Mouse (Mus musculus): ENCODE data around the gene Hdac10. TPM values are rescaled to one million over a fixed set of nuclear protein-coding genes. Genes with fewer than 3 reads are reported as not detected.

Gene Hdac10
- polyA plus RNA-seq, 1 experiment = 19.0 TPM

- under 1% methylated on average over 65 of the region's 65 CpGs for WGBS
- no peaks in the 10 kb centered on the region for H3K27me3 ChIP-seq (ENCODE audit: control insufficient read depth, insufficient read depth, low read length)
- H3K27ac ChIP-seq (ENCODE audit: insufficient read depth, low read depth, low read length) = peak overlapping the region; percentile 83
- peaks cover 9% of the 10 kb centered on the region for H3K36me3 ChIP-seq (ENCODE audit: control insufficient read depth, insufficient read depth, low read length)
- TF ChIP-seq CTCF (IDR thresholded peaks at IDR 0.05; ENCODE audit: extremely low read depth, insufficient read length, insufficient replicate concordance, low read depth, low read length) = no peak
- no peak for TF ChIP-seq POLR2A (IDR thresholded peaks at IDR 0.05; ENCODE audit: low read depth, low read length)
- H3K4me1 ChIP-seq (ENCODE audit: control insufficient read depth, insufficient read depth, insufficient read length, low read length) = peaks cover 61% of the 10 kb centered on the region
- peak overlapping the region; percentile 86 for H3K4me3 ChIP-seq (ENCODE audit: low read depth, low read length)
Observed at GRCm38 (mm10) chr15:89173024-89173905, 44.8 kb upstream of the Hdac10 start.

- Histone ChIP-seq H3K4me3 (ENCODE audit: low read depth, low read length) (peak overlapping the region; percentile 86), H3K36me3 (ENCODE audit: control insufficient read depth, insufficient read depth, low read length) (peaks cover 16% of the 10 kb centered on the region), H3K4me1 (ENCODE audit: control insufficient read depth, insufficient read depth, insufficient read length, low read length) (peaks cover 54% of the 10 kb centered on the region), H3K27me3 (ENCODE audit: control insufficient read depth, insufficient read depth, low read length) (no peaks in the 10 kb centered on the region), H3K27ac (ENCODE audit: insufficient read depth, low read depth, low read length) (peak overlapping the region; percentile 50)
- TF ChIP-seq CTCF (IDR thresholded peaks at IDR 0.05; ENCODE audit: extremely low read depth, insufficient read length, insufficient replicate concordance, low read depth, low read length) = no peak
- TF ChIP-seq POLR2A (IDR thresholded peaks at IDR 0.05; ENCODE audit: low read depth, low read length) = no peak
- WGBS = 53% methylated on average over 17 of the region's 17 CpGs
Observed at GRCm38 (mm10) chr15:89172276-89172935, 43.9 kb upstream of the Hdac10 start.

GRCm38 (mm10) chr15:89171526-89172051 is 43.1 kb upstream of the Hdac10 start:
- H3K4me3 ChIP-seq (ENCODE audit: low read depth, low read length) = no peak overlapping the region
- no peak overlapping the region for H3K27ac ChIP-seq (ENCODE audit: insufficient read depth, low read depth, low read length)
- 95% methylated on average over 5 of the region's 5 CpGs for WGBS
- no peak for TF ChIP-seq CTCF (IDR thresholded peaks at IDR 0.05; ENCODE audit: extremely low read depth, insufficient read length, insufficient replicate concordance, low read depth, low read length)
- TF ChIP-seq POLR2A (IDR thresholded peaks at IDR 0.05; ENCODE audit: low read depth, low read length) = no peak
- H3K36me3 ChIP-seq (ENCODE audit: control insufficient read depth, insufficient read depth, low read length) = peaks cover 24% of the 10 kb centered on the region
- H3K4me1 ChIP-seq (ENCODE audit: control insufficient read depth, insufficient read depth, insufficient read length, low read length) = peaks cover 46% of the 10 kb centered on the region
- H3K27me3 ChIP-seq (ENCODE audit: control insufficient read depth, insufficient read depth, low read length) = no peaks in the 10 kb centered on the region

- Histone ChIP-seq H3K4me1 (ENCODE audit: control insufficient read depth, insufficient read depth, insufficient read length, low read length) (peaks cover 32% of the 10 kb centered on the region), H3K4me3 (ENCODE audit: low read depth, low read length) (no peak overlapping the region), H3K27me3 (ENCODE audit: control insufficient read depth, insufficient read depth, low read length) (no peaks in the 10 kb centered on the region), H3K27ac (ENCODE audit: insufficient read depth, low read depth, low read length) (peak overlapping the region; percentile 72), H3K36me3 (ENCODE audit: control insufficient read depth, insufficient read depth, low read length) (peaks cover 39% of the 10 kb centered on the region)
- WGBS = 10% methylated on average over 3 of the region's 3 CpGs
- TF ChIP-seq CTCF (IDR thresholded peaks at IDR 0.05; ENCODE audit: extremely low read depth, insufficient read length, insufficient replicate concordance, low read depth, low read length) (no peak), POLR2A (IDR thresholded peaks at IDR 0.05; ENCODE audit: low read depth, low read length) (no peak)
Observed at GRCm38 (mm10) chr15:89170102-89170501, 41.6 kb upstream of the Hdac10 start.

GRCm38 (mm10) chr15:89169431-89169830 is 40.9 kb upstream of the Hdac10 start:
- Histone ChIP-seq H3K4me1 (ENCODE audit: control insufficient read depth, insufficient read depth, insufficient read length, low read length) (peaks cover 26% of the 10 kb centered on the region), H3K4me3 (ENCODE audit: low read depth, low read length) (no peak overlapping the region), H3K27ac (ENCODE audit: insufficient read depth, low read depth, low read length) (peak overlapping the region; percentile 62), H3K36me3 (ENCODE audit: control insufficient read depth, insufficient read depth, low read length) (peaks cover 45% of the 10 kb centered on the region), H3K27me3 (ENCODE audit: control insufficient read depth, insufficient read depth, low read length) (no peaks in the 10 kb centered on the region)
- 39% methylated on average over 10 of the region's 10 CpGs for WGBS
- TF ChIP-seq CTCF (IDR thresholded peaks at IDR 0.05; ENCODE audit: extremely low read depth, insufficient read length, insufficient replicate concordance, low read depth, low read length) = no peak
- TF ChIP-seq POLR2A (IDR thresholded peaks at IDR 0.05; ENCODE audit: low read depth, low read length) = no peak

- TF ChIP-seq CTCF (IDR thresholded peaks at IDR 0.05; ENCODE audit: extremely low read depth, insufficient read length, insufficient replicate concordance, low read depth, low read length) (no peak), POLR2A (IDR thresholded peaks at IDR 0.05; ENCODE audit: low read depth, low read length) (no peak)
- 67% methylated on average over 10 of the region's 10 CpGs for WGBS
- no peak overlapping the region for H3K4me3 ChIP-seq (ENCODE audit: low read depth, low read length)
Observed at GRCm38 (mm10) chr15:89168922-89169321, 40.4 kb upstream of the Hdac10 start.

GRCm38 (mm10) chr15:89165478-89165877 is 37.0 kb upstream of the Hdac10 start:
- TF ChIP-seq POLR2A (IDR thresholded peaks at IDR 0.05; ENCODE audit: low read depth, low read length) (no peak), CTCF (IDR thresholded peaks at IDR 0.05; ENCODE audit: extremely low read depth, insufficient read length, insufficient replicate concordance, low read depth, low read length) (no peak)
- WGBS = 89% methylated on average over 12 of the region's 12 CpGs
- Histone ChIP-seq H3K27me3 (ENCODE audit: control insufficient read depth, insufficient read depth, low read length) (no peaks in the 10 kb centered on the region), H3K27ac (ENCODE audit: insufficient read depth, low read depth, low read length) (no peak overlapping the region), H3K4me1 (ENCODE audit: control insufficient read depth, insufficient read depth, insufficient read length, low read length) (peaks cover 15% of the 10 kb centered on the region), H3K4me3 (ENCODE audit: low read depth, low read length) (no peak overlapping the region), H3K36me3 (ENCODE audit: control insufficient read depth, insufficient read depth, low read length) (peaks cover 84% of the 10 kb centered on the region)

More at GRCm38 (mm10) chr15:89168922-89169321, 40.4 kb upstream of the Hdac10 start:
- Histone ChIP-seq H3K27ac (ENCODE audit: insufficient read depth, low read depth, low read length) (peak overlapping the region; percentile 46), H3K27me3 (ENCODE audit: control insufficient read depth, insufficient read depth, low read length) (no peaks in the 10 kb centered on the region), H3K4me1 (ENCODE audit: control insufficient read depth, insufficient read depth, insufficient read length, low read length) (peaks cover 21% of the 10 kb centered on the region), H3K36me3 (ENCODE audit: control insufficient read depth, insufficient read depth, low read length) (peaks cover 50% of the 10 kb centered on the region)

Data from small intestine, adult 2 months (tissue).